Mouse (Mus musculus) hindbrain, embryonic 13.5 days (tissue): ENCODE results near the gene Notch3. TPM values are rescaled to one million over a fixed set of nuclear protein-coding genes. Genes with fewer than 3 reads are reported as not detected.
"Not testable (repeated sequence)": the region's sequence is repeated elsewhere in the genome, so short reads cannot be mapped to it uniquely, and the experiment has no call there.

Experiments used
- ATAC-seq: fragments of 200-750 bp; cut with Nextera tagmentation; 2 replicates; pipeline ENCODE4 v1.8.0; 2017; ENCODE audit warnings: moderate TSS enrichment; ENCODE audit not compliant: low FRiP score
- H3K27ac ChIP-seq: fragments of 300-500 bp; sonication (generic); 2 replicates; pipeline ENCODE4 v1.5.1; 2015; ENCODE audit warnings: inconsistent platforms, mild to moderate bottlenecking, moderate library complexity
- H3K27me3 ChIP-seq: fragments of 300-500 bp; sonication (generic); 2 replicates; pipeline ENCODE4 v1.6.1; 2015; ENCODE audit warnings: mild to moderate bottlenecking, inconsistent platforms
- H3K36me3 ChIP-seq: fragments of 300-500 bp; sonication (generic); 2 replicates; pipeline ENCODE4 v1.6.1; 2015; ENCODE audit warnings: mild to moderate bottlenecking, inconsistent platforms
- H3K4me1 ChIP-seq: fragments of 300-500 bp; sonication (generic); replicated peaks from 2 replicates; pipeline ENCODE4 v1.6.1; 2015; ENCODE audit warnings: inconsistent platforms
- H3K4me2 ChIP-seq: fragments of 300-500 bp; sonication (generic); 2 replicates; pipeline ENCODE4 v1.6.1; 2015; ENCODE audit warnings: inconsistent platforms, mild to moderate bottlenecking, moderate library complexity
- H3K4me3 ChIP-seq: fragments of 300-500 bp; sonication (generic); 2 replicates; pipeline ENCODE4 v1.5.1; 2015; ENCODE audit warnings: mild to moderate bottlenecking, inconsistent platforms
- H3K9ac ChIP-seq: fragments of 300-500 bp; sonication (generic); 2 replicates; pipeline ENCODE4 v1.6.1; 2015; ENCODE audit warnings: mild to moderate bottlenecking, inconsistent platforms
- H3K9me3 ChIP-seq: fragments of 300-500 bp; sonication (generic); 2 replicates; pipeline ENCODE4 v1.6.1; 2016; ENCODE audit warnings: inconsistent platforms
- WGBS: fragments of 180-500 bp; shearing (Covaris S2); methylation state at CpG from one replicate; pipeline ENCODE4 v1.1.7; 2015; 5-methylcytosine and 5-hydroxymethylcytosine counted together
- polyA plus RNA-seq: library from polyadenylated mRNA; unstranded; fragments of >200 nt; fragmentation: Nextera tagmentation; extraction: Ambion mirVana; gene quantifications from 2 replicates; pipeline ENCODE4 v1.2.1, GENCODE M21; 2015

Gene Notch3
- polyA plus RNA-seq, 1 experiment from 2014 or later: 8.6 TPM

GRCm38 (mm10) chr17:32113255-32113522 is 53.5 kb downstream of the Notch3 start:
- WGBS: 10% methylated on average over 8 of the region's 8 CpGs
- H3K9ac ChIP-seq: peak overlapping the region; percentile 71; the same call in 1 of the 2 replicates
- no peaks in the 10 kb centered on the region for H3K36me3 ChIP-seq
- no peaks in the 10 kb centered on the region for H3K9me3 ChIP-seq
- peaks cover 28% of the 10 kb centered on the region for H3K4me1 ChIP-seq
- no peak for ATAC-seq
- H3K27ac ChIP-seq: no peak overlapping the region
- peak overlapping the region; percentile 85 for H3K4me2 ChIP-seq
- H3K27me3 ChIP-seq: peaks cover 47% of the 10 kb centered on the region
- peak overlapping the region; percentile 51 for H3K4me3 ChIP-seq

- H3K9ac ChIP-seq: no peak overlapping the region
- 64% methylated on average over 8 of the region's 8 CpGs for WGBS
- no peak overlapping the region for H3K27ac ChIP-seq
- peaks cover 47% of the 10 kb centered on the region for H3K27me3 ChIP-seq
- no peaks in the 10 kb centered on the region for H3K9me3 ChIP-seq
- ATAC-seq: no peak
- H3K4me2 ChIP-seq: peak overlapping the region; percentile 85
- H3K36me3 ChIP-seq: no peaks in the 10 kb centered on the region
- H3K4me3 ChIP-seq: no peak overlapping the region
- H3K4me1 ChIP-seq: peaks cover 22% of the 10 kb centered on the region
Measured at GRCm38 (mm10) chr17:32112434-32113254, 54.0 kb downstream of the Notch3 start.

GRCm38 (mm10) chr17:32110980-32111780 is 55.5 kb downstream of the Notch3 start:
- 88% methylated on average over 10 of the region's 10 CpGs for WGBS
- Histone ChIP-seq H3K36me3 (no peaks in the 10 kb centered on the region), H3K27ac (no peak overlapping the region), H3K9me3 (no peaks in the 10 kb centered on the region), H3K4me3 (no peak overlapping the region), H3K27me3 (peaks cover 35% of the 10 kb centered on the region), H3K4me2 (no peak overlapping the region), H3K9ac (no peak overlapping the region), H3K4me1 (peaks cover 16% of the 10 kb centered on the region)
- no peak for ATAC-seq

GRCm38 (mm10) chr17:32110424-32110823 is 56.2 kb downstream of the Notch3 start:
- H3K4me2 ChIP-seq: no peak overlapping the region
- WGBS: 67% methylated on average over 2 of the region's 2 CpGs
- no peak overlapping the region for H3K4me3 ChIP-seq
- H3K27me3 ChIP-seq: peaks cover 28% of the 10 kb centered on the region
- no peak for ATAC-seq
- no peak overlapping the region for H3K27ac ChIP-seq
- H3K9ac ChIP-seq: no peak overlapping the region
- peaks cover 16% of the 10 kb centered on the region for H3K4me1 ChIP-seq
- no peaks in the 10 kb centered on the region for H3K36me3 ChIP-seq
- no peaks in the 10 kb centered on the region for H3K9me3 ChIP-seq

DNA sequence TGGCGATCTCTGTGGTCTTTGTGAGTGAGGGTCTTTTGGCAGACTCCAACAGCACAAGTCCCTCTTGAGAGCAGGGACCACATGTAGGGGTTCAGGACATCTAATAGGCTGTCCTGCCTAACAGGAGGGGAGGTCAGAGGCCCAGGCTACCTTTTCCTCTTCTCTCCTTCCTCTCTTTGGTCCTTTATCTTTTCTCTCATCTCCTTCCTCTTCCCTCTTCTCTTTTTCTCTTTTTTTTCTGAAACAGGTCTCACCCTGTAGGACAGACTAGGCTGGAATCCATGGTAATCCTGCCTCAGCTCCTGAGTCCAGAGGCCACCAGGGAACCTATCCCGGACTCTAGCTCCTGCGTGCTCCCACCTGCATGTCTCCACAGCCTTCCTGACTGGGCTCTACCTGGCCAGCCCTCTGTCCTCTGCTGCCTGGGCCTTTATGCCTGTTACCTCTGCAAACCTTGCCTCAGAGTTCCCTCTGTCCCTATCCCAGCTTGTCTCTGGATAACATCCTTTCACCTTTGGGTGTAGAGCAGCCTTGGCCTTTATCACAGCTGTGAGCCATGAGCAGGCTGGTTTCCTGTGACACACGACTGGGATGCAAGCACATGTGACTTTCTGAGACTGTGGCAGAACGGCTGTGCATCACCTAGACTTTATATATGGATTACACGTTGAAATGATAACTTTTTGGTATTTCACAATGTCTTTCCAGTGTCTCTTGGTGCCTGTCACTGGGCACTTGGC is 57.3 kb downstream of the Notch3 start:
- ATAC-seq: no peak
- H3K27me3 ChIP-seq: peaks cover 24% of the 10 kb centered on the region
- WGBS: 72% methylated on average over 6 of the region's 6 CpGs
- H3K4me1 ChIP-seq: peaks cover 14% of the 10 kb centered on the region
- no peak overlapping the region for H3K4me3 ChIP-seq
- H3K9me3 ChIP-seq: no peaks in the 10 kb centered on the region
- no peak overlapping the region for H3K4me2 ChIP-seq
- H3K27ac ChIP-seq: no peak overlapping the region
- no peak overlapping the region for H3K9ac ChIP-seq
- H3K36me3 ChIP-seq: no peaks in the 10 kb centered on the region

- 88% methylated on average over 5 of the region's 5 CpGs for WGBS
- H3K27ac ChIP-seq, H3K9ac ChIP-seq, H3K9me3 ChIP-seq, H3K4me2 ChIP-seq, H3K4me3 ChIP-seq, ATAC-seq, H3K4me1 ChIP-seq, H3K36me3 ChIP-seq: not testable (repeated sequence)
- H3K27me3 ChIP-seq: peaks cover 15% of the 10 kb centered on the region
Measured at GRCm38 (mm10) chr17:32108320-32109011, 58.2 kb downstream of the Notch3 start.

- 67% methylated on average over 5 of the region's 5 CpGs for WGBS
- no peak overlapping the region for H3K27ac ChIP-seq
- no peak overlapping the region for H3K4me2 ChIP-seq
- no peaks in the 10 kb centered on the region for H3K9me3 ChIP-seq
- no peak for ATAC-seq
- peaks cover 14% of the 10 kb centered on the region for H3K27me3 ChIP-seq
- no peak overlapping the region for H3K9ac ChIP-seq
- no peaks in the 10 kb centered on the region for H3K4me1 ChIP-seq
- H3K36me3 ChIP-seq: no peaks in the 10 kb centered on the region
- H3K4me3 ChIP-seq: no peak overlapping the region
Measured at GRCm38 (mm10) chr17:32107877-32108276, 58.8 kb downstream of the Notch3 start.

DNA sequence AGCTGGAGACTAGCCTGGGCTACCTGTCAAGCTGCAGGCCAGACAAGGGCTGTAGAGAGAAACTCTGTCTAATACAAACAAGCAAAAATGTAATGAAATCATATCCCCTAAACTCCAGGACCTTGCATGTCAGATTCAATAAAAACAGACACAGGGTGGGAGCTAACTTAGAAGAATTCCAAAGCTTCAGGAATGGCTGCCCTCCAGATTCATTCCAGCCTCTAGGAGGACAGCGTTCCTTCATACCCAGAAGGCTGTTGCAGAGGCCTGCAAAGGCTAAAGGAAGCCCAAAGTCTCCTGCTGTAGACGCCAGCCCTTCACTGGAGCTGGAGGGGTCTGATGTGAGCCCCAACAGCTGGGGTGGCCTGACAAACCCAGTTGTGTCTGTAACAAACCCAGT is 60.3 kb downstream of the Notch3 start:
- 80% methylated on average over 2 of the region's 2 CpGs for WGBS
- peaks cover 19% of the 10 kb centered on the region; the same call in 1 of the 2 replicates for H3K27me3 ChIP-seq
- no peak overlapping the region for H3K4me3 ChIP-seq
- no peak overlapping the region for H3K4me2 ChIP-seq
- H3K4me1 ChIP-seq: no peaks in the 10 kb centered on the region
- H3K36me3 ChIP-seq: no peaks in the 10 kb centered on the region
- no peak overlapping the region for H3K9ac ChIP-seq
- H3K27ac ChIP-seq: no peak overlapping the region
- no peaks in the 10 kb centered on the region for H3K9me3 ChIP-seq
- ATAC-seq: no peak

- no peaks in the 10 kb centered on the region for H3K36me3 ChIP-seq
- WGBS: 13% methylated on average over 4 of the region's 4 CpGs
Measured at GRCm38 (mm10) chr17:32103054-32103453, 63.6 kb downstream of the Notch3 start.

GRCm38 (mm10) chr17:32099943-32100586 is 66.6 kb downstream of the Notch3 start:
- 1% methylated on average over 44 of the region's 44 CpGs for WGBS

More at GRCm38 (mm10) chr17:32103054-32103453, 63.6 kb downstream of the Notch3 start:
- H3K4me1 ChIP-seq: peaks cover 13% of the 10 kb centered on the region
- no peaks in the 10 kb centered on the region for H3K9me3 ChIP-seq
- no peak overlapping the region for H3K4me2 ChIP-seq
- no peak for ATAC-seq
- no peak overlapping the region for H3K27ac ChIP-seq
- peaks cover 37% of the 10 kb centered on the region for H3K27me3 ChIP-seq
- no peak overlapping the region for H3K9ac ChIP-seq
- no peak overlapping the region for H3K4me3 ChIP-seq

GRCm38 (mm10) chr17:32099574-32099942 is 67.1 kb downstream of the Notch3 start:
- no peaks in the 10 kb centered on the region for H3K9me3 ChIP-seq
- peaks cover 13% of the 10 kb centered on the region for H3K4me1 ChIP-seq
- peak overlapping the region; percentile 76 for H3K9ac ChIP-seq
- no peaks in the 10 kb centered on the region for H3K36me3 ChIP-seq
- H3K4me3 ChIP-seq: peak overlapping the region; percentile 52
- peak; percentile 21; the same call in 1 of the 2 replicates for ATAC-seq
- no peak overlapping the region for H3K27ac ChIP-seq
- WGBS: 28% methylated on average over 8 of the region's 8 CpGs
- H3K4me2 ChIP-seq: peak overlapping the region; percentile 84
- peaks cover 41% of the 10 kb centered on the region for H3K27me3 ChIP-seq

More at GRCm38 (mm10) chr17:32099943-32100586, 66.6 kb downstream of the Notch3 start:
- peaks cover 43% of the 10 kb centered on the region for H3K27me3 ChIP-seq
- H3K27ac ChIP-seq: no peak overlapping the region
- peak overlapping the region; percentile 84 for H3K4me2 ChIP-seq
- H3K9ac ChIP-seq: peak overlapping the region; percentile 76
- no peaks in the 10 kb centered on the region for H3K9me3 ChIP-seq
- peak overlapping the region; percentile 52 for H3K4me3 ChIP-seq
- ATAC-seq: peak; percentile 89
- H3K4me1 ChIP-seq: peaks cover 13% of the 10 kb centered on the region
- no peaks in the 10 kb centered on the region for H3K36me3 ChIP-seq
